Mouse (Mus musculus) embryonic facial prominence, embryonic 14.5 days (tissue): ENCODE measurements around the gene Hap1. TPM values are rescaled to one million over a fixed set of nuclear protein-coding genes. Genes with fewer than 3 reads are reported as not detected.
"Not testable (repeated sequence)": the region's sequence is repeated elsewhere in the genome, so short reads cannot be mapped to it uniquely, and the experiment has no call there.

Experiments used
- ATAC-seq: fragments of 200-750 bp; cut with Nextera tagmentation; 2 replicates; pipeline ENCODE4 v1.8.0; 2017; ENCODE audit warnings: low read depth, moderate number of reproducible peaks, moderate TSS enrichment
- DNase-seq: peaks from one replicate; pipeline ENCODE4 v3.0.0-alpha.2; 2015; ENCODE audit warnings: low spot score
- H3K27ac ChIP-seq: fragments of 300-500 bp; sonication (generic); replicated peaks from 2 replicates; pipeline ENCODE4 v1.5.1; 2014; ENCODE audit warnings: low read depth, mild to moderate bottlenecking, low read length, moderate library complexity
- H3K27me3 ChIP-seq: fragments of 300-500 bp; sonication (generic); replicated peaks from 2 replicates; pipeline ENCODE4 v1.6.1; 2014; ENCODE audit warnings: low read length; ENCODE audit not compliant: control insufficient read depth, insufficient read depth
- H3K36me3 ChIP-seq: fragments of 300-500 bp; sonication (generic); 2 replicates; pipeline ENCODE4 v1.6.1; 2014; ENCODE audit warnings: low read length, mixed read lengths; ENCODE audit not compliant: control insufficient read depth, insufficient read depth
- H3K4me1 ChIP-seq: fragments of 300-500 bp; sonication (generic); 2 replicates; pipeline ENCODE4 v1.6.1; 2014; ENCODE audit warnings: antibody characterized with exemption, low read length; ENCODE audit not compliant: control insufficient read depth, insufficient read depth
- H3K4me2 ChIP-seq: fragments of 300-500 bp; sonication (generic); 2 replicates; pipeline ENCODE4 v1.6.1; 2014; ENCODE audit warnings: low read depth, mild to moderate bottlenecking, low read length, moderate library complexity, mixed read lengths
- H3K4me3 ChIP-seq: fragments of 300-500 bp; sonication (generic); 2 replicates; pipeline ENCODE4 v1.5.1; 2014; ENCODE audit warnings: low read depth, mild to moderate bottlenecking, low read length
- H3K9ac ChIP-seq: fragments of 300-500 bp; sonication (generic); 2 replicates; pipeline ENCODE4 v1.6.1; 2014; ENCODE audit warnings: low read depth, mild to moderate bottlenecking, low read length, moderate library complexity, mixed read lengths
- H3K9me3 ChIP-seq: fragments of 300-500 bp; sonication (generic); 2 replicates; pipeline ENCODE4 v1.6.1; 2016; ENCODE audit warnings: low read length; ENCODE audit not compliant: control insufficient read depth
- whole genome bisulfite sequencing: fragments of 180-500 bp; shearing (Covaris S2); extraction: QIAGEN DNeasy Blood & Tissue Kit; methylation state at CpG from one replicate; pipeline ENCODE4 v1.1.7; 2014; 5-methylcytosine and 5-hydroxymethylcytosine counted together
- polyA plus RNA-seq: library from polyadenylated mRNA; unstranded; fragments of >200 nt; fragmentation: Nextera tagmentation; extraction: Ambion mirVana; gene quantifications from 2 replicates; pipeline ENCODE4 v1.2.1, GENCODE M21; 2014

Gene Hap1
- polyA plus RNA-seq, 1 experiment from 2014 or later: 3.2 TPM

DNA sequence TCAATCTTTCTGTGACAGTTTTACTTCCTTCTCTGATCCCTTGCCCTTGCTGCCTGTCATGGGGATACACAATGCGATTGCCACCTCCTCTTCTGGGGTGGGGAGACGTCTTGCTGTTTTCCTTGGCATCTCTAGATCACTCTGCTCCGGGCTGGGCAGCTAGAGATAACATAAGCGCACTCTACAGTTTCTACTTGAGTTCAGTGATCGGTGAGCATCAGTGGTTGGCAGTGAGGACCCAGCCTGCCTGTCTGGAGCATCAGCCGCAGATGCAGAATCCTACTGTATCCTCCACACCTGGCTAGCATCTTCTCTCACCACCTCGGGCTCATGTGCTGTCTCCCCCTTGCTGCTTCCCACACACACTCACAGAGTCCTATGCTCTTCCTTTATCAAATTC lies 13.2 kb upstream of the Hap1 start:
- no peak for ATAC-seq
- H3K9me3 ChIP-seq: no peaks in the 10 kb centered on the region
- H3K4me1 ChIP-seq: no peaks in the 10 kb centered on the region
- H3K27me3 ChIP-seq: no peaks in the 10 kb centered on the region
- H3K36me3 ChIP-seq: peaks cover 52% of the 10 kb centered on the region
- no peak overlapping the region for H3K9ac ChIP-seq
- DNase-seq: no peak
- no peak overlapping the region for H3K4me2 ChIP-seq
- H3K4me3 ChIP-seq: no peak overlapping the region
- 75% methylated on average over 7 of the region's 7 CpGs for WGBS
- H3K27ac ChIP-seq: no peak overlapping the region

DNA sequence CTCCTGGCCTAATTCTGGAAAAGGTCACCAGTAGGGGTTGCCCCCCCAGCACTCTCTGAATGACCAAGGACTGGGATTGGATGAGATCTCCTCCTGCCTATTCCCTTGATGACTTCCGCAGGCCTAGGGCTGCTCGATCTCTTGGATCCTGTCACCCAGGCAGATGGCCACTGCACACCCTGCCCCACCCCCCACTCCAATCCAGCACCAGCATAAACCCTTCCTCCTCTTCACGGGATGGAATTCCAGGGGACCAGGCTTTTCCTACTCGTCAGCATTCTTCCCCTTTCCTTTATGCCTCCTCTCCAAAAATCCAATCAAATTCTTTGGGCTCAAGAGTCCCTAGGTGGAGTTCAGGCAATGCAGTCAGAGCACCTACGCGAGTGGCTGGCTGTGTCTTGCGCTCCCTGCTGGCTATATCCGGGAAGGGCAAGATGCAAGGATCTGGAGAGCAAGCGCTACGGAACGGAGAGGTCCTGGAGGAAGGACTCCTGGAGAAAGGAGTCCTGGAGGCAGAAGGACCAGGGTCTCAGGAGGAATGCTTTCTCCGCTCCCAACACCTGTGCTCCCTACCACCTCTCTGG lies 7.1 kb upstream of the Hap1 start:
- Histone ChIP-seq H3K36me3 (no peaks in the 10 kb centered on the region), H3K9ac (no peak overlapping the region), H3K4me2 (no peak overlapping the region), H3K9me3 (no peaks in the 10 kb centered on the region), H3K27me3 (peaks cover 4% of the 10 kb centered on the region; the same call in 1 of the 2 replicates), H3K4me3 (no peak overlapping the region), H3K27ac (no peak overlapping the region), H3K4me1 (no peaks in the 10 kb centered on the region)
- WGBS: 20% methylated on average over 12 of the region's 12 CpGs
- 0 out of 2 replicates have a peak, but pooled peaks have one; percentile 51 for ATAC-seq
- peak; percentile 53 for DNase-seq

DNA sequence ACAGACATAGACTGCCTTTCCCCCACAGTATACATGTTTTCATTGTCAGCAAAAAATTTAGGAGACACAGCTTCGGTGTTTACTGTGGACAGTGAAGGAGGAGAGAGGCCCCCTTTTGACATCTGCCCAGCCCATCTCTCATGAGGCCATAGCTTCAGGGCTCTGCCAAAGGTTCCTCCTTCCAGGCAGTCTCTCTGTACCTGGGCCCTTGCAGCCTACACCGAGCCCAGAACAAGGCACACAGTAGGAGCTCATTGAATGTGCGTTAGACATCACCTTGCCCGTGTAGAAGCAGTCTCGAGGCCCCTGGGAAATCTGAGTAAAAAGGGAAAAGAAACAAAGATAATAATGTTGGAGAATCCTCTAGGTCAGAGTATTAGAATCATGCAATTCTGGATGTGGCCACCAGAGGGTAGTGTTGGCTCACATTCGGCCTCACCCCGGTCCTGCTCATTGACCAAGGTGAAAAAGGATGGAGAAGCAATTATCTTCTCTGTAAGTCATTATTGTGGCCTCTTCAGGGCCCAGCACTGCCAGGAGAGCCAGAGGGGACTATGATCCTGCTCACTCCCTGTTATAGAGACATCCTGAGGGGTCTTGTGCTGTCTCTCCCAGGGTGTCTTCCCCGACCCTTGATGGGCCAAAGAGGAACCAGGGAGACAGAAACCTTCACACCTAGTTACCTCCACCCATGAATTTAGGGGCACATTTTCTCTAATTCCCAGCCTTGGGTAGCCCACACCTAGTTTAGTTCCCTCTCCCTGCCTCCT lies 6.5 kb upstream of the Hap1 start:
- DNase-seq: peak; percentile 55
- no peaks in the 10 kb centered on the region for H3K4me1 ChIP-seq
- WGBS: 11% methylated on average over 8 of the region's 8 CpGs
- no peak overlapping the region for H3K9ac ChIP-seq
- H3K27me3 ChIP-seq: peaks cover 11% of the 10 kb centered on the region; the same call in 1 of the 2 replicates
- no peaks in the 10 kb centered on the region for H3K9me3 ChIP-seq
- H3K36me3 ChIP-seq: no peaks in the 10 kb centered on the region
- H3K27ac ChIP-seq: no peak overlapping the region
- ATAC-seq: peak; percentile 67
- H3K4me2 ChIP-seq: no peak overlapping the region
- no peak overlapping the region for H3K4me3 ChIP-seq

DNA sequence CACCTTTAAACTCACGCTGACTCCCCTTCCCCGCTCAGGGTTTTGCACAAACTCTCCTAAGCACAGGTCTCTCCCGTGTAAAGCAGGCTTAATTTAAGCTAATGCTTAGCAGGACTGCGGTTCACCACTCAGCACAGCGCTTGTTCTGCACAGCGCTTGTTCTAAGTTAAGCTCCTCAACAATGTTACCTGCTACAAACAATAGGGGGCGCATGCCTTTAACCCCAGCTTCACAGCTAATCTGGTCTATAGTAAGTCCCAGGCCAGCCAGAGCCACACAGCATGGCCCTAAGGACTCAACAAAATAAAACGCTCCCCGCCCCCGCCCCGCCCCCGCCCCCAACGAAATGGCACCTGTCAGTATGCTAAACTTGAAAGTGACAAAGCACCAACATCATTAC lies 5.1 kb upstream of the Hap1 start:
- not testable (repeated sequence) for H3K9ac ChIP-seq, H3K4me3 ChIP-seq, H3K27ac ChIP-seq, ATAC-seq, H3K4me1 ChIP-seq, H3K36me3 ChIP-seq, H3K9me3 ChIP-seq, H3K4me2 ChIP-seq, DNase-seq
- peaks cover 24% of the 10 kb centered on the region for H3K27me3 ChIP-seq
- WGBS: no CpG with 5 or more reads among the region's 13 CpGs

DNA sequence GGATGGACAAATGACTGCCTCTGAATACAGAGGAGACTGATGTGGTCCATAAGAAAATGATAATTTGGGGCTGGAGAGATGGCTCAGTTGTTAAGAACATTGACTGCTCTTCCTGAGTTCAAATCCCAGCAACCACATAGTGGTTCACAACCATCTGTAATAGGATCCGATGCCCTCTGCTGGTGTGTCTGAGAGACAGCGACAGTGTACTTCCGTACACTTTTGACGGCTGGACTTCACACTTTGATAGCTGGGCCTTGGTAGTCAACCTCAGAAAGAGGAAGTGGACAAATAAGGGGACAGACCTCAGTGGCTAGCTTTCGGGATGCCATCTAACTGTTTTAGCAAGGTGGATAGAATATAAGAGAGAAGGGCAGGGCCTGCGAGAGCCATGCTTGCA lies 4.2 kb upstream of the Hap1 start:
- DNase-seq: no peak
- Histone ChIP-seq H3K4me2 (no peak overlapping the region), H3K9me3 (no peaks in the 10 kb centered on the region), H3K4me1 (no peaks in the 10 kb centered on the region), H3K36me3 (no peaks in the 10 kb centered on the region), H3K4me3 (no peak overlapping the region), H3K9ac (no peak overlapping the region), H3K27ac (no peak overlapping the region), H3K27me3 (peaks cover 33% of the 10 kb centered on the region)
- 79% methylated on average over 6 of the region's 6 CpGs for whole genome bisulfite sequencing
- ATAC-seq: no peak

DNA sequence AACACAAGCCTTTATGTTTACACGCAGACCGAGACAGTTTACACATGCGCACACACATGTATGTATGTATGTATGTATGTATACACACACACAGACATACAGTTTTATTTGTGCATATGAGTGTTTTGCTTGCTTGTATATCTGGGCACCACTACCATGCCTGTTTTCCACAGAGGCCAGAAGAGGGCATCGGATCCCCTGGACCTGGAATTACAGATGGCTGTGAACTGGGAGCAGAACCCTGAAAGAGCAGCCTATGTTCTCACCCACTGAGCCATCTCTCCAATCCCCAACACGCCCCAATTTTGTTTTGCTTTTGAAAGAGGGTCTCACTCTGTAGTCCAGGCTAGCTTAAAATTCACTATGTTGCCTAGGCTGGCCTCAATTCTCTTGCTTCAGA lies 1.5 kb upstream of the Hap1 start:
- Histone ChIP-seq H3K4me3 (no peak overlapping the region), H3K27me3 (peaks cover 59% of the 10 kb centered on the region), H3K4me2 (no peak overlapping the region), H3K9ac (no peak overlapping the region), H3K36me3 (no peaks in the 10 kb centered on the region), H3K9me3 (no peaks in the 10 kb centered on the region), H3K27ac (no peak overlapping the region), H3K4me1 (0 out of 2 replicates have a peak, but pooled peaks cover 3% of the 10 kb centered on the region)
- DNase-seq (no peak), ATAC-seq (no peak)
- 51% methylated on average over 5 of the region's 5 CpGs for WGBS

DNA sequence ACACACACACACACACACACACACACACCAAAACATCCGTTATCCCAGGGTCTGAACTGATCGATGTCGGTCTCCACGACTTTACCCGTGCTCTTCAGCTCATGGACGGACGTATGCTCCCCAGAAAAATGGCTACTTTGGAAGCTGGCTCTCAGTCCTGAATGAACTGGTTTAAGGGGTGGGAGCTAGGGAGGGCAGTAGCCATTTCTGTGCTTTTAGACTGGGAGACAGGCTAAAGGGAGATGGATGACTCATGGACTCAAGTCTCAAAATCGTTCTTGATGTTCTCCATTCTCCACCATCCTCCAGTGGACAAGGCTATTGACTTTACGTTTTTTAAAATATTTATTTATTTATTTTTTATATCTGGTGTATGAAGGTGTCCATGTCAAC lies 887 bp upstream of the Hap1 start:
- 21% methylated on average over 9 of the region's 9 CpGs for WGBS
- ATAC-seq (no peak), DNase-seq (no peak)
- Histone ChIP-seq H3K27ac (no peak overlapping the region), H3K4me3 (peak overlapping the region; percentile 52), H3K27me3 (peaks cover 59% of the 10 kb centered on the region), H3K9me3 (no peaks in the 10 kb centered on the region), H3K9ac (no peak overlapping the region), H3K36me3 (no peaks in the 10 kb centered on the region), H3K4me2 (peak overlapping the region; percentile 98), H3K4me1 (0 out of 2 replicates have a peak, but pooled peaks cover 6% of the 10 kb centered on the region)

DNA sequence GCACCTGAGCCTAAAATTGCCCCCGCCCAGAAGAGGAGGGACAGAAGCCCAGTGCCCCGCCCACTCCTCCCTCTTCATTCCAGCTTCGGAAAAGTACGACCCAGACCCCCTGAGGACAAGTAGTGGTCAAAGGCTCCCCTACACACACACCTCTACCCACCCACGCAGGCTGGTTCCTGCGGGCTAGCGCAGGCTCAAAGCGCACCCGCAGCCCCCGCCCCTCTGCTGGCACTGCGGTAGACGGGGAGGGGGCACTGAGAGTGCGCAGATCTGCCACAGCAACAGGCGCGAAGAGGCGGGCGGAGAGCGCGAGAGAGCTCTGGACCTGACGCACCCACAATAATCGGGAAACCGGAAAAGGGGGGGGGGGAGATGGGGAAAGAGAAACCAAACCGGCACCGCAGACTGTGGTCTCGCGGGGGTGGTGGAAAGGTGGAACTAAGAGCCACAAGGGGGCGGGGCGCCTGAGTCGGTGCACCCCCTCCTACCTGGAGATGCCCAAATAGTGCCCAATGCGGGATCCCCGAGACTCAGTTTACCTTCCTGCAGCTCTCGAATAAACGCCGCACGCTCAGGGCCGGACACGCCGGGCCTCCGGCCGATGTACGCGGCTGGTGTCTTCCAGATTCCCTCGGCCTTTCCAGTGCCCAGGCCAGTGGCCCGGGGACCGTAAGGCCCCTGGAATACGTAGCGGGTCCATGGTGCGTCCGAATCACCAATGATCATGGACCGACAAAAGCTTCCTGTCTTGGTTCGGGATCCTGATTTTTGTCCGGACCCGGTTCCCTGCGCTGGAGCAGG lies 577 bp downstream of the Hap1 start:
- Histone ChIP-seq H3K4me2 (peak overlapping the region; percentile 98), H3K27ac (no peak overlapping the region), H3K27me3 (peaks cover 59% of the 10 kb centered on the region), H3K9me3 (no peaks in the 10 kb centered on the region), H3K36me3 (no peaks in the 10 kb centered on the region), H3K4me3 (peak overlapping the region; percentile 52), H3K4me1 (0 out of 2 replicates have a peak, but pooled peaks cover 6% of the 10 kb centered on the region), H3K9ac (peak overlapping the region; percentile 61)
- 2% methylated on average over 43 of the region's 54 CpGs for WGBS
- DNase-seq (peak; percentile 36), ATAC-seq (peak; percentile 38; the same call in 1 of the 2 replicates)
